ENCODE assay signal across 7 mouse cellular contexts in genomic region chr2:156311441-156311840, GRCm38 (mm10). TPM values are rescaled to one million over a fixed set of nuclear protein-coding genes. Genes with fewer than 3 reads are reported as not detected.
DNase-seq lines count a peak whose midpoint lies in the region; ATAC-seq and TF ChIP-seq lines count a peak whose summit lies in the region.

No protein-coding gene starts in this region.

- no peaks in the 10 kb centered on the region for H3K27me3 ChIP-seq in lung, postnatal 0 days (replicated peaks; ENCODE audit: insufficient read depth, low read length)
- no peaks in the 10 kb centered on the region for H3K27me3 ChIP-seq in embryonic facial prominence, embryonic 12.5 days
- no peaks in the 10 kb centered on the region for H3K27me3 ChIP-seq in limb, embryonic 11.5 days (ENCODE audit: control insufficient read depth, insufficient read depth, low read length)
- no peaks in the 10 kb centered on the region for H3K27me3 ChIP-seq in stomach, embryonic 14.5 days (ENCODE audit: control insufficient read depth, insufficient read depth, low read length)

- 22% methylated on average over 8 of the region's 8 CpGs for WGBS in lung, postnatal 0 days
- 25% methylated on average over 8 of the region's 8 CpGs for WGBS in embryonic facial prominence, embryonic 12.5 days
- WGBS in limb, embryonic 11.5 days = 28% methylated on average over 8 of the region's 8 CpGs
- WGBS in stomach, embryonic 14.5 days = 24% methylated on average over 8 of the region's 8 CpGs

- H3K36me3 ChIP-seq in lung, postnatal 0 days (ENCODE audit: insufficient read depth, low read length) = no peaks in the 10 kb centered on the region
- H3K36me3 ChIP-seq in embryonic facial prominence, embryonic 12.5 days = peaks cover 14% of the 10 kb centered on the region
- H3K36me3 ChIP-seq in limb, embryonic 11.5 days (ENCODE audit: control insufficient read depth, insufficient read depth, low read length) = no peaks in the 10 kb centered on the region
- H3K36me3 ChIP-seq in stomach, embryonic 14.5 days (ENCODE audit: control insufficient read depth, insufficient read depth, low read length) = no peaks in the 10 kb centered on the region; the same call in 1 of the 2 replicates

- no peaks in the 10 kb centered on the region for H3K9me3 ChIP-seq in lung, postnatal 0 days (ENCODE audit: low read length)
- H3K9me3 ChIP-seq in embryonic facial prominence, embryonic 12.5 days = no peaks in the 10 kb centered on the region
- no peaks in the 10 kb centered on the region for H3K9me3 ChIP-seq in limb, embryonic 11.5 days (ENCODE audit: control insufficient read depth, low read length)
- H3K9me3 ChIP-seq in stomach, embryonic 14.5 days (ENCODE audit: control insufficient read depth, low read depth, low read length) = no peaks in the 10 kb centered on the region; the same call in 1 of the 2 replicates

- H3K4me3 ChIP-seq in lung, postnatal 0 days (ENCODE audit: low read depth, low read length) = peak overlapping the region; percentile 91
- H3K4me3 ChIP-seq in embryonic facial prominence, embryonic 12.5 days = peak overlapping the region; percentile 89
- H3K4me3 ChIP-seq in limb, embryonic 11.5 days (ENCODE audit: low read depth, low read length) = peak overlapping the region; percentile 84
- peak overlapping the region; percentile 69 for H3K4me3 ChIP-seq in stomach, embryonic 14.5 days (ENCODE audit: low read depth, low read length)

- H3K27ac ChIP-seq in lung, postnatal 0 days (ENCODE audit: low read length) = peak overlapping the region; percentile 99
- H3K27ac ChIP-seq in embryonic facial prominence, embryonic 12.5 days = peak overlapping the region; percentile 96
- peak overlapping the region; percentile 94 for H3K27ac ChIP-seq in limb, embryonic 11.5 days (replicated peaks; ENCODE audit: low read depth, low read length)
- peak overlapping the region; percentile 34; the same call in 1 of the 2 replicates for H3K27ac ChIP-seq in stomach, embryonic 14.5 days (ENCODE audit: low read length)

- DNase-seq in lung, postnatal 0 days (ENCODE audit: low spot score) = peak; percentile 20
- DNase-seq in lung, postnatal 36 days = no peak
- no peak for DNase-seq in limb, embryonic 11.5 days (ENCODE audit: low spot score)
- DNase-seq in frontal cortex, adult 2 months (ENCODE audit: extremely low spot score in 1 of 2, low spot score in 1 of 2) = no peak
- DNase-seq in thymus, postnatal 36 days = no peak

- TF ChIP-seq EP300 in lung, postnatal 0 days (IDR thresholded peaks at IDR 0.05) = no peak

- 0 out of 2 replicates have a peak, but pooled peaks cover 3% of the 10 kb centered on the region for H3K4me1 ChIP-seq in lung, postnatal 0 days (ENCODE audit: insufficient read depth, low read depth, low read length)
- H3K4me1 ChIP-seq in embryonic facial prominence, embryonic 12.5 days = peaks cover 10% of the 10 kb centered on the region
- no peaks in the 10 kb centered on the region for H3K4me1 ChIP-seq in limb, embryonic 11.5 days (ENCODE audit: control insufficient read depth, insufficient read depth, low read length)
- H3K4me1 ChIP-seq in stomach, embryonic 14.5 days (ENCODE audit: control insufficient read depth, insufficient read depth, low read length) = no peaks in the 10 kb centered on the region

- H3K9ac ChIP-seq in lung, postnatal 0 days (replicated peaks; ENCODE audit: low read depth) = peak overlapping the region; percentile 87
- peak overlapping the region; percentile 95 for H3K9ac ChIP-seq in embryonic facial prominence, embryonic 12.5 days
- peak overlapping the region; percentile 97 for H3K9ac ChIP-seq in limb, embryonic 11.5 days (ENCODE audit: low read length)
- H3K9ac ChIP-seq in stomach, embryonic 14.5 days (replicated peaks; ENCODE audit: low read depth, low read length) = peak overlapping the region; percentile 86

- TF ChIP-seq CTCF in lung, postnatal 0 days (IDR thresholded peaks at IDR 0.05) = no peak

- no peak for ATAC-seq in lung, postnatal 0 days
- no peak for ATAC-seq in embryonic facial prominence, embryonic 12.5 days (ENCODE audit: insufficient number of reproducible peaks, insufficient read depth, low FRiP score, low TSS enrichment)
- ATAC-seq in limb, embryonic 11.5 days (ENCODE audit: insufficient number of reproducible peaks, low FRiP score, low TSS enrichment, low read depth) = no peak
- ATAC-seq in stomach, embryonic 14.5 days (ENCODE audit: insufficient number of reproducible peaks, insufficient read depth, low FRiP score, low read depth) = no peak

- peak overlapping the region; percentile 76 for H3K4me2 ChIP-seq in lung, postnatal 0 days (replicated peaks; ENCODE audit: low read depth, low read length)
- H3K4me2 ChIP-seq in embryonic facial prominence, embryonic 12.5 days (replicated peaks) = peak overlapping the region; percentile 82
- peak overlapping the region; percentile 76 for H3K4me2 ChIP-seq in limb, embryonic 11.5 days (ENCODE audit: low read depth, severe bottlenecking)
- peak overlapping the region; percentile 75 for H3K4me2 ChIP-seq in stomach, embryonic 14.5 days (replicated peaks; ENCODE audit: low read depth, low read length)

RNA-seq across cellular contexts. Expression of gene Cnbd2, which starts 0.7 kb away (rescaled TPM):
- 6.8 and 7.0 TPM in 2 replicates for polyA plus RNA-seq in lung, postnatal 0 days (2015; fragmentation: Nextera tagmentation; extraction: Ambion mirVana)
- polyA plus RNA-seq in embryonic facial prominence, embryonic 12.5 days (2016; fragmentation: Nextera tagmentation; extraction: Ambion mirVana) = 5.1 and 5.6 TPM in 2 replicates
- polyA plus RNA-seq in limb, embryonic 11.5 days (2014; fragmentation: Nextera tagmentation; extraction: Ambion mirVana) = 2.7 and 3.1 TPM in 2 replicates
- 3.4 and 4.5 TPM in 2 replicates for polyA plus RNA-seq in stomach, embryonic 14.5 days (2014; fragmentation: Nextera tagmentation; extraction: Ambion mirVana)
- 7.8 and 8.9 TPM in 2 replicates for polyA plus RNA-seq in frontal cortex, adult 2 months (2012; rRNA removed)

RNA-seq across cellular contexts. Expression of gene Scand1, which starts 1.1 kb away (rescaled TPM):
- polyA plus RNA-seq in lung, postnatal 0 days (2015; fragmentation: Nextera tagmentation; extraction: Ambion mirVana) = 119 TPM in 2 replicates
- polyA plus RNA-seq in embryonic facial prominence, embryonic 12.5 days (2016; fragmentation: Nextera tagmentation; extraction: Ambion mirVana) = 106 and 119 TPM in 2 replicates
- polyA plus RNA-seq in limb, embryonic 11.5 days (2014; fragmentation: Nextera tagmentation; extraction: Ambion mirVana) = 70.1 and 72.0 TPM in 2 replicates
- polyA plus RNA-seq in stomach, embryonic 14.5 days (2014; fragmentation: Nextera tagmentation; extraction: Ambion mirVana) = 61.0 and 62.5 TPM in 2 replicates
- 78.0 and 85.3 TPM in 2 replicates for polyA plus RNA-seq in frontal cortex, adult 2 months (2012; rRNA removed)

Comparison
In these comparisons a context has a peak if more than half of its experiments do, and no peak if none do; other contexts are left out.
1. H3K27ac ChIP-seq: peak in every context shown above with its lines; median percentile 99 in lung, postnatal 0 days; 96 in embryonic facial prominence, embryonic 12.5 days; 94 in limb, embryonic 11.5 days; 34 in stomach, embryonic 14.5 days.